Mouse (Mus musculus) urinary bladder, postnatal 36 days (tissue): ENCODE results near the gene Hcfc2.

ENCODE experiments used
- DNase-seq, 2 experiments: peaks; one replicate each; pipeline ENCODE4 v3.0.0; 2022; ENCODE audit warnings: low spot score in 2 of 2, mixed read lengths in 1 of 2

The Hcfc2 gene

DNA sequence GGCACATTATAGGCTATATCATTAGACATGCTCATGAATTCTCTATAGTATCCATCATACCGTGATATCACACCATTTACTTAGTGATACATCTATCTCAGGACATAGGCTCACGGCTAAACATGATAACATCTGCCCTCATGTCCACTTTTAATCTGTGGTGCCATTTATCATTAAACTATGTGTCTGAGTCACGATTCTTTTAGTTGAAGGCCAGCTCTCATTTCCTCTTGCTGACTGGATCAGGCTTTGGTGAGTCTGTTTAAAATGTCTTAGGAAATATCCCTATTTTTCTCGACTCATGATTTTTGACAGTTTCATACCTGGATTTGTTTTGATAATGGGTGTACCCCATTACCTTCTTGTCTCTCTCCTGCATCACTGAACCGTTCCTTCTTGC lies at the start of gene Hcfc2:
Gene Hcfc2, plus strand, starts transcription at position 205 of the 400 bp plus-strand sequence.
- DNase-seq = no peak

DNA sequence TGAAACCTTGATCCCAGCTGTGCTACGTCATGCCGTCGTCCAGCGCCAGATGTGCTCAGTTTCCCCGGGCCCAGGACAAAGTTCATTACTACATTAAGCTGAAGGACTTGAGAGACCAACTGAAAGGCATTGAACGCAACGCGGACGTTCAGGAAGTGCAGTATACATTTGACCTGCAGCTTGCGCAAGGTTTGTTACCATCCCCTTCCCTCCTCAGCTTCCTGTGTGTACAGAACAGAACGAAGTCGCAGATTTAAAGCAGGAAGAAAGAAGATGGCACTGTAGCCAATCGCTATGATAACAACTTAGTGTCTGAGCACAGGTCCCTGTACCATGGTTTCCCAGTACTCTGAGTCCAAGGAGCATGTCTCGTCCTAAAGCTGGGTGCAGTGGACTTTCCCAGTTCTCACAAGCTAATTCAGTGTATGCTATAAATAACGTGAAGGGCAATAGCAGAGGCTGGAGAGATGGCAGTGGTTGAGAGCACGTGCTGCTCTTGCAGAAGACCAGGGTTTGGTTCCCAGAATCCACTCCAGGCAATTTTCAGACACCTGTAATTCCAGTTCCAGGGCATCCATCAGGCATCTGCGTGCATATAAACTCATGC lies 48.7 kb upstream of the Hcfc2 start:
- DNase-seq = no peak

DNA sequence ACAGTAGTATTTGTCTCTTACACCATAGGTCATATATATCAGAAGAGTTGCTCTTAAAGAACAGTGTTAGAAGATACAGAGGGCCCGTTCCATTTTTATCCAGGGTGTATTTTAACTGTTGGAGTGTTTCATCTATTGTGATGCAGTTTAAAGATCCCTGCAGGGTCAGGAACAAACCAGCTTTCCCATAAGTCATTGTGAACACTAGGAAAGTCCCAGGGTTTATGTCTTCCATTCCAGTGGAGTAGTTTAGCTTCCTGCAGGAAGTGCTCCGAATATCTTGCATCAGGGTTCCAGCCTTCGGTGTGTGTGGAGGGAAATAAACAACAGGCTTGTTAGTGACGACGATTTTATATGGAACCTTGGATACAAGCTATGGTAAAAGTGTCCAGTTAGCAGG lies 44.7 kb upstream of the Hcfc2 start:
- DNase-seq = no peak

DNA sequence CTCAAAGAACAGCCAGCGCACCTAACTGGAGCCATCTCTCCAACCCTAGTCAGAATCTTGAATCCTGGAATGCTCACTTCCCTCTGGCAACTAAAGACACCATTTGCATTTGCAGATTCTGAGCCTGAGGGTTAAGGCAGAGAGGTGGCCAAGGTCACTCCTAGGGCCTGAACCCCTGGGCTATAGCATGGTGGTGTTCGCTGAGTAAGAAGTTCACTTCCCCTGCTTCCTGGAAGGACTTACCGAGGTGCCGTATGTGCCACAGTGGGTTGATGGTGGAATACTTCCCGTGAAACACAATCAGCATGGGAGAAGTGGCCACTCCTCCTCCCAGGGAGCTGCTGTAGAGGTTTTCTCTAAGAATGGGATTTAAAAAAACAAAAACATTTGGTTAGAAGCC lies 43.3 kb upstream of the Hcfc2 start:
- DNase-seq = no peak

DNA sequence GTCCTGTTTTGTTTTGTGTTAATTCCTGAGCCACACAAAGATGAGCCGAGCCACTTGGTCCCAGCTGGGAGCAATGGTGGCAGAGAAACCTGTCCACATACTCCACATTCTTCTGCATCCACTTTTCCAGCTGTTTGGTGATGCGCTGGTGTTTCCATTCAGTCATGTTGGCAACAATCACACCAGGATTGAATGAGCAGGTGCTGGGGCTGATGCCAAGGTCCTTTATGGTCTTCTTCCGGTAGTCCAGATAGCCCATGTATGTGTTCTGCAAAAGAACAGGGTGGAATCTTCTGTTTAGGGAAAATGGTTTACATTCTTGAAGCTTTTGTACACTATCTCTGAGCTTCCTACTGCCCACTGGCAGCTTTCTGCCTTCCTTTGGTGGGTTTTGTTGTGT lies 41.4 kb upstream of the Hcfc2 start:
- no peak for DNase-seq

DNA sequence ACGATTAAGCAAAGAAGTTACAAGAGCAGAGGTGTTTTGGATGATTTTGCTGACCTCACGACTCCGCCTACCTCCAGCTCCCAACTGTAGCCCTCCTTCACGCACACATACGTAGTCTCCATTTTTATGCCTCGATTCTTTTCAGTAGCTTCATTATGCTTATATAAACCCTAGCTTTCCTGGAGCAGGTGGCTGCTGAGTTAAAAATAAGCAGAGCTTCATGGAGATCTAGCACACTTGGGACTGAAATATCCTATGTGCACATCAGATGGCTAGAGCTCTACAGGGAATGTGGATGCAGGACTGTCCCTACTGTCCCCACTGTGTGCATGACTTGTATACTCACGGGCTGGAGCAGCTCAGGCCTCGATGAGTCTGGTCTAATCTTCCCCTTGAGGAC lies 34.1 kb upstream of the Hcfc2 start:
- DNase-seq = no peak

DNA sequence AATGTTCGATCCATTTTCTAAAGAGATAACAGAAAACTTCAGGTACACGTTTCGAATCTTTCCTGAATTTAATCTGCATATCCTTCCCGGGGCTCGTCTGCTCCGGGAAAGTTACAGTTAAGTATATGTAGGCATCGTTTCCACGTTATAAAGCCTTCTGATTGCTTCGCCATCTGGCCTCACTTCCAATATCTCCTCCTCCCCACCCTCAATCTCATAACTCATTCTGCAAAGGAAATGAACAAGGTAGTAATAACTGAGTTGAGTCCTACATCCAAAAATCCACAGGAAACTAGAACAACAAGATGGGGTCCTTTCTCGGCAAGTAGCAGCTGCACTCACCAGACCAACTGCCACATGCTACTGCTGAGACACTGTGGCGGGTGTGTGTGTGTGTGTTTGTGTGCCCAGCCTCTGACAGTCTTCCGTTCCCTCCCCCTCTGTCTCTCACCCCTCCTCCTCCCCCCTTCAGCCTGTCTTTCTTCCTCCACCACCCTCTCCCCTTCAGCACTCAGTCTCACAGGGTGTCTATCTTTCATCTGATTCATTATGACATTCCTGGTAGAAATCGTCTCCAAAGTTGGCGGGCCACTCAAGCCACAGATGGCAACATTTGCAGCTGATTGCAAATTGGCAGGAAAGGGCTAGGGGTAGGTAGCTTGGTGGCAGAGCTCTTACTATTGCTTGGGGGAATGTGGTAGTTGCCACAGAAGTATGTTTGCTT lies 33.5 kb upstream of the Hcfc2 start:
- no peak for DNase-seq

DNA sequence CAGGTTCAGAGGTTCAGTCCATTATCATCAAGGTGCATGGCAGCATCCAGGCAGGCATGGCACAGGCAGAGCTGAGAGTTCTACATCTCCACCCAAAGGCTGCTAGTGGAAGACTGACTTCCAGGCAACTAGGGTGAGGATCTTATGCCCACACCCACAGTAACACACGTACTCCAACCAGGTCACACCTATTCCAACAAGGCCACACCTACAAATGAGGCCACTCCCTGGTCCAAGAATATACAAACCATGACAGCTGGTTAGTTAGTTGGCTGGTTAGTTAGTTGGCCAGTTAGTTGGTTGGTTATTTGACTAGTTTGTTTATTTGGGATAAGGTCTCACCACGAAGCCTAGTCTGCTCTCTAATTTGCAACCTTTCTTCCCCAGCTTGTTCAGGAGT lies 32.7 kb upstream of the Hcfc2 start:
- DNase-seq = no peak

DNA sequence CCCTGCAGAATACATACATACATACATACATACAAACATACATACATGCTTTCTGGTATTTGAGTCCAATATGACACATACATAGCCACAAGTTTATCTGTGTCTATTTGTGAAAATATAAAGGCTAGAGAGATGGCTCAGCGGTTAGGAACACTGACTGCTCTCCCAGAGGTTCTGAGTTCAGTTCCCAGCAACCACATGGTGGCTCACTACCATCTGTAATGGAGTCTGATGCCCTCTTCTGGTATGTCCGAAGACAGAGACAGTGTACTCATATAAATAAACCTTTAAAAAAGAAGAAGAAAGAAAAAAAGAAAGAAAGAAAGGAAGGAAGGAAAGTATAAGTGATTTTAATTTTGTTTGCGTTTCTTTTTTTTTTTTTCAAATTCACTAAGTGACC lies 30.0 kb upstream of the Hcfc2 start:
- no peak for DNase-seq

DNA sequence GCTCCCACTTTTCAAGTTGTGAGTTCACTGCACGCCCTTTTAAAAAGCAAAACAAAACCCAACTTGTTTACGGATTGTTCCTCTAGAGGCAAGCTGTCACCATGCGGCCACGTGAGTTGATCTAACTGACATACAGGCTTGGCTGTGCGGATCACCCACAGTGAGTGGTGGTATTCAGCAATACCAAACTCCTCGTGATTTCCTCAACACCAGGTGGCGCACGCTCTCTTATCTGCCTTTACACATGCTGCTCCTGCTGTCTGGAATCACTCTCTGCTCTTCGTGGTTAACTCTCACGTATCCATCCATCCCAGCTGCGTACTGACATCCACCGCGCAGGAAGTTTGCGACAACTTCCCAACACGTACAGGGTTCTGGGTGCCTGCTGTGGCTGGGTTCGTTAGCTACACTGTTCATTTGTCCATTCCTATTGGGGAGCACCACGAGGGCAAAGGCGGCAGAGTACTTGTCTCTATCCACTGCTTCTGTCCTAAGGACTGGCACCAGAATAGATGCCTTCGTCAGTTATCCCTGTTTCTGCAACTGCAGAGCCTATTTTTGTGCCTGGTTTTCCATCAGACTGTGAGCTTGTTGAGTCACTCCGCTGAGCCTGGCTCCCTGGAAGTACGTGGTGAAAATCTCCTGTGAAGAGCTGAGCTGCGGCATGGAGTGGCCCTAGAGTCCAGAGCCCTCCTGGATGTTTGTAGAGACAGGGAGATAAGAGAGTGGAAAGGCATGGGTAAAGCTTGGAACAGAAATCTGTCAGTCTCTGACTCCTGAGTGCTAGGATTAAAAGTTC lies 29.3 kb upstream of the Hcfc2 start:
- peak; percentile 54 to 84 for DNase-seq

DNA sequence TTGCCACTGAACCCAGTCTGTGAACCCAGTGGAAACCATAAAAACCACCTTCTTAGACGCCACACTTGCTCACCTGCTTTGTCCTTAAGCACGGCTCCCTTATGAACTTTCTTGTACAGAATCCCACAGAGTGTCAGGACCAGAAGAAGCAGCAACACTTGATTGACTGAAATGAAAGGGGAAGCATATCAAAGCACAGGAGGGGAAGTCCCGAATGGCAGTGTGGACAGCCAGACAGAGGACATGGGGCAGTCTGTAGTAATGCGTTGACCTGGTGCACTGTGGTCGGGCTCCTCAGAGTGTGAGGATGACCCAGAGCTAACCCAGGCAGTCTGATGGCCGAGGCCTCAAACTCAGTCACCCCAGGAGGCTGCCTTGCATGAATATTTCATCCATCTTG lies 25.8 kb upstream of the Hcfc2 start:
- DNase-seq = no peak

DNA sequence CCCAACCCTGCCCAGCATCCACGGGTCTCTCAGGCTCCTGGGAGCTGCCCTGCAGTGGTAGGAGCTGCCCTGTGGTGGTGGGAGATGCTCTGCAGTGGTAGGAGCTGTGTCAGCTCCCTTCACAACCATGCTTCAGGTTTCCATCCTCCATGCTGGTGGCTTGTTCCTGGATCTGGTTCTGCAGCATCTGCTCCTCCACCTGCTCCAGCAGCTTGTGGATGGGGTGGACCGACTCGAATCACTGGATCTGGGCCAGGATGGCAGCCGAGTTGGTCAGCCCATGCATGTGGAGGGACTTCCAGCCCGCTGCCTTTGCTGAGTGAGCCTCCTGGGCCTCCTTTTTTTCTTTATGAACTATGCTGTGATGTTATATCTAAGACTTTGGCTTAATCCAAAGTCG lies 19.0 kb upstream of the Hcfc2 start:
- DNase-seq = no peak

DNA sequence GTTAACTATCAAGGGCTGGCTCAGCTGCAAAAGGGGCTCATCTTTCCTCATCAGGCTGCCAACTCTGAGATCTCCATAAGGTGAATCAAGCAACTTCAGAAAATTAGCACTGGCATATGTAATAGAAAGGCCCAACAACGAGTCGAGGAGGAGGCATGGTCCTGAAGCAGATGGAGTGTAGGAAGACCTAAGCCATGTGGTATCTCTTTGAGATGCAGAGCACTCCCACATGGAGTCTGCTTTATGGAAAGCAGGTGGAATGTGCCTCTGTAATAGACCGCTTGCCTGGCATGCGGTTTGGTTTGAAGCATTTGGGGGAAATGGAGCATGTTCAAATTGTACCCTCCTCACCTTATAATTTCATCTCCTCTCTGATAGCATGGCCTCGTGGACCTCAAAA lies 15.2 kb upstream of the Hcfc2 start:
- DNase-seq = no peak

DNA sequence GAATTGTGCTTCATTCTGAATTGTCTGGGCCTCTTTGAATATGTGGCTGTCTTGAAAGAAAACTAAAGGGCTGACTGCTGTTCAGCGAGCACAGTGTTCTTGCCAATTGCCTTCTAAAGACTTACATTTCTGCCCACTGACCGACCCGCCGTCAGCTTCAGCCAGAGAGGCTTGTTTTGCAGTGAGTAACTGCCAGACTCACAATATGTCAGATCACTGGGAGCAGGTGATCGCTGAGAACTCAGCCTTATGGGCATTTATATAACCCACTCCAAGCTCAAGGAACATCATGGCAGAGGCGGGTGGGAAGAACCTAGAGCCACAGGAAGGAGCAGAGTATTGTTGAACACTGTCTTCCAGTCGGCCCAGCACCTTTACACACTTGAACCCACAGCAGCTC lies 14.3 kb upstream of the Hcfc2 start:
- DNase-seq = no peak

DNA sequence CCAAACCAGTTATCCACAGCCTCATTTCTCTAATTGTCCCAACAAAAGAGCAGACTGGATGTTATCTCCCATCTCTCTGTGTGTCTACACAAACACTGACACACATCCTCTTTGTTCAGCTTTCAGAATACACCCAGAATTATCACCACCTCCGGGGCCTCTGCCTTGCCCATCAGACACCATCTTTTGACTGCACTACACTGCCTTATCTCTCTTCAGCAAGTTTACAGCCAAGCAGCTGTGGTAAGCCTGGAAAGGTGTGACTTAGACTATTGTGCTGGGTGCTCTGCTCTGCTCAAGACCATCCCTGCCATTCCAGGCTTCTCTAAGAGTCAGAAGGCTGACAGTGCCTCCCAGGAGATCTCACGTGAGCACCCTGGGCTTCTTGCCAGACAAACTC lies 10.5 kb upstream of the Hcfc2 start:
- no peak for DNase-seq

DNA sequence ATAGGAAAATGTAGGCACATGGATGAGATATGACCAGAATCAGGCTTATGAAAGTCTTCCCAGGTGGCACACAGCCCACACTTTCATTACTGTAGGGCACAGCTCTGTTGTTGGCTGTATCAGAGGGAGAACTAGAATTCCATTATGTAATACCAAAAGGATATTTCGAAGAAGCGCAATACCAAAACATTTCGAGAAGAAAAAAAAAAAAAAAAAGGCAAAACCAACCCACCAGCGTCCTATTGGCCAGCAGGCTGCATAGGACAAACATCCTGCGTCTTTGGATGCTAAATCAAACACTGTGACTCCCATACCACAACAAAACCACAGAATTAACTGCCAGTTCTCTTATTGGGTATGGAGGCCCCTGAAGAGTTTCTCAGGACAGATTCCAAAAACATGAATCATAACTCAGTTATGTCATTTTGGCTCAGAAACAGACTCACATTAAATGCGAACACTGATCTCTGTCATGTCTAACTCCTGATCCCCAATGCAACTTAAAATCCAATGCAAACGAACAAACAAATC lies 6.2 kb upstream of the Hcfc2 start:
- peak in 1 of 2 experiments; percentile 48 for DNase-seq

DNA sequence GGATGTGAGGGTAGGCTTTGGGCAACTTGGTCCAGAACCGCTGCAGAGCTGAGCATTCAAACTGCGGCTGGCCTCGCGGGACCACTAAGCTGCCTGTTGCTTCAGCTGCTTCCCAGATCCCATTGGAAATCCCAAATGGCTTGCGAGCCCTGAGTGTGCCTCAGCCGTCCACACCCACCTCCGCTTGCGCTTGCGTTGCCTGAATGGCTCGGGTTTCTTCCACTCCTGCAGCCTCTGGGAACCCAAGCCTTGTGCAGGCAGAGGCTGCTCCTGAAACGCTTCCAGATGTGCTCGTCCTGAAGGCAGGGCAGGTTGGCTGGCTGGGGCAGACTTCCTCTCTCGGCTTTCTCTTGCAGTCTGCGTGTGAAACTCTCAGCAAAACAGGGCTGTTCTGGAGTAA lies 5.5 kb upstream of the Hcfc2 start, which contains the start of gene Glt8d2:
Gene Glt8d2, minus strand, starts transcription at position 157 of the 400 bp plus-strand sequence.
- DNase-seq = peak; percentile 35 to 77

DNA sequence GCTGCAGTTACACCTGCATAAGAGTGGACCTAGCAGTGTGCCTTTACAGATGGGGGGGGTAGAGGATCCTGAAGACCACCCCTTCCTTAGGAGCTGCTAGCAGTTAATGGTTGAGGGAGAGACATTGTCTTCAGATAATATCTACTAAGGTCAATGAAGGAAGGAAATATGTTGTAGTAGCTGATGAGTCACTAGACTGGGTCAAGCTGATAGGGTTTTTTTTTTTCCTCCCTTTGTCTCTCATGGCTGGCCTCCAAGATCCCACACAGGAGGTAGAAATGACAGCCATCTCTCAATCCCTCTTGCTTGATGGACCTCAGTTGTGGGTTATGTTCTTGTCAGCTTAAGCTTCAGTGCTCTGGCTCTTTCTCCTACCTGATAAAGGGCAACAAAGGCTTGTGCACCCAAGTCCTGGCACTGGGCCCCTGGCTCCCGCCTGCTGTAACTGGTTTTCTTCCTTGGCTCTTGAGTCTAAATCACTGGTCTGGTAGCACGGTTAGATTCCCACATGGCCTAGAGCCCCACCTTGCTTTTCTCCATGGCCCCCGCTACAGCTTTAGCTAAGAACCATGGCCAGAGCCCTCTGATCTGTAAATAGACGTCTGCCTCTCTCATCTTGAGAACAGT lies 606 bp downstream of the Hcfc2 start:
- DNase-seq = no peak

DNA sequence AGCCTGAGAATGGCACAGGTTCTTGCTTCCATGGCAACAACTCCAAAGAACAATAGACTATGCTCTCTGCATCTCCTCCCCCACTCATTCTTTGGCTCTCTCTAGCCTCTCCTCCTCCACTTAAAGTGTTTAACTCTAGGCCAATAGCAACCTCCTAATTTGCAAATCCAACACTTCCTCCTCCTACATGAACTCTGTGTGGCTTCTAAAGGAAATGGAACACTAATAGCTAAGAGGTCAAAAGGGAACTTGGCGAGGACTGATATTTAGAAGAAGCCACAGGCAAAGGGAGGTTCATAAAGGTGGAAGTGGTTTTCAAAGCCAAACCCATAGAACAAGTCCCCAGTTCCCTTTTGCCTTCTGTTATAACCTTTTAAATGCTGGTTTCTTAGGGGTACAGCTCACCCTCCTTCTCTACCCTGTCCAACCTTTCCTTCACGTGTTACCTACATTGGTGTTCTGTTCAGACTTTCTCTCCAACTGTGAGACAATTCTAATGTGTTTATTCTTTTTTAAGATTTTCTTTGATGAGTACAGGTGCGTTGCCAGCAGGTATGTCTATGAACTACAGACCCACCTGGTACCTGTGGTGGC lies 1.4 kb downstream of the Hcfc2 start:
- no peak for DNase-seq

DNA sequence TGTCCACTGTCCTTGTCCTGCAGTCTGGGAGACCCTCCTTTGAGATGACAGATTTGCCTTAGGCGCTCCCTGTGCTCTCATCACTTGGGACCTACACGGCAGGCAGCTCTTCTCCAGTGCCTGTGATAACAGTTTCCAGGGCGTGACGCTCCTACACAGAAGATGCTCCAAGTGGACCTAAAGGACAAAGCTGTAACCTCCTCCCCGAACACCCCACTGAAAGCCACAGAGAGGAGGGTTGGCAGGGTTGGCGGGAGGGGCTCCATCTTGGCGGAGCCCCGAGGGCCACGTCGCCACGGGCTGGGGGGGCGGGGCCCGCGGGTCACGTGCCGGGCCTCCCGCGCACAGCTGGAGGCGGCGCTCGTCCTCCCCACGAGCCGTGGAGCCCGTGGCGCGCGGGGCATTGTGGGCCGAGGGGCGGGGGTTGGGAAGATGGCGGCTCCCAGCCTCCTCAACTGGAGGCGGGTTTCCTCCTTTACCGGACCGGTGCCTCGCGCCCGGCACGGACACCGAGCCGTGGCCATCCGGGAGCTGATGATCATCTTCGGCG lies 2.8 kb downstream of the Hcfc2 start:
- peak; percentile 80 to 86 for DNase-seq

DNA sequence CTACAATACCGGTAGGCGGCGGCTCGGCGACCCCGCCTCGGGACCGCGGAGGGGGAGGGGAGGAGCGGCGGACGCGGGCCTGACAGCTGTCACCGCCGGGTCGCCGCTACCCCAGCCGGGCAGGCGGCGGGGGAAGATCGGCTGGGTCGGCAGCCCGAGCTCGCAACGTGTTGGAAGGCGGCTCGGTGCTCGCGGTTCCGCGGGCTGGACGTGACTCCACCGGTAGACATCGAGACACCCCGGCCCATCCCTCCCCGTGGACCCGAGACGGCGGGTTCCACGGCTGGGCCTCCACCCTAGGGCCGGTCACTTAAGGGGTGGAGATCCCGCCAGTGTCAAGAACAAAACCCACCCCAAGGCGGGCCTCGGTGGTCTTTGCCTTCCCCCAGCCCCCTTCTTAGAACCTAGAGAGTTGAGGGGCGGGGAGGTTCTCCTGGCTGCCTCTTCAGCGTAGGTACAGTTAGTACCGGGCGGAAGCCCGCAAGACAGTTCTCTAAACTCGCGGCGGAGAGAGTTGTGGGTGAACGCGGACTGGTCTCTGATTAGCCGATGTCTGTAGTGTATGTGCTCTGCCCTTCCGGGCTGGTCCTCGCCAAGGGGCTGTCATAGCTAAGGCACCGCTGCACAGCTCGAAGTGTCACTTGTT lies 3.5 kb downstream of the Hcfc2 start:
- peak in 1 of 2 experiments; percentile 15 for DNase-seq
